Mouse (Mus musculus) heart, embryonic 11.5 days (tissue): ENCODE measurements at regions not wholly inside any gene's neighbourhood (a gene's known extent, or its start where the extent isn't known, plus 50 kb on each side); places are given as distances from the start of the nearest gene placed in this dataset.

Source experiments
- ATAC-seq: fragments of 200-750 bp; cut with Nextera tagmentation; replicated peaks from 2 replicates; pipeline ENCODE4 v1.8.0; 2017; ENCODE audit warnings: moderate library complexity; ENCODE audit not compliant: insufficient number of reproducible peaks, low FRiP score, low TSS enrichment
- H3K27ac ChIP-seq: fragments of 300-500 bp; sonication (generic); 2 replicates; pipeline ENCODE4 v1.5.1; 2014; ENCODE audit warnings: mild to moderate bottlenecking, low read depth, low read length
- H3K27me3 ChIP-seq: fragments of 300-500 bp; sonication (generic); 2 replicates; pipeline ENCODE4 v1.6.1; 2014; ENCODE audit warnings: mild to moderate bottlenecking, low read length, mixed read lengths; ENCODE audit not compliant: control insufficient read depth, insufficient read depth
- H3K36me3 ChIP-seq: fragments of 300-500 bp; sonication (generic); 2 replicates; pipeline ENCODE4 v1.6.1; 2014; ENCODE audit warnings: mild to moderate bottlenecking, low read length, moderate library complexity, mixed read lengths; ENCODE audit not compliant: control insufficient read depth, insufficient read depth
- H3K4me1 ChIP-seq: fragments of 300-500 bp; sonication (generic); 2 replicates; pipeline ENCODE4 v1.6.1; 2014; ENCODE audit warnings: low read length; ENCODE audit not compliant: control insufficient read depth, insufficient read depth
- H3K4me2 ChIP-seq: fragments of 300-500 bp; sonication (generic); 2 replicates; pipeline ENCODE4 v1.6.1; 2014; ENCODE audit warnings: mild to moderate bottlenecking, moderate library complexity
- H3K4me3 ChIP-seq: fragments of 300-500 bp; sonication (generic); 2 replicates; pipeline ENCODE4 v1.5.1; 2014; ENCODE audit warnings: low read depth, low read length
- H3K9ac ChIP-seq: fragments of 300-500 bp; sonication (generic); 2 replicates; pipeline ENCODE4 v1.6.1; 2014; ENCODE audit warnings: mild to moderate bottlenecking, low read depth, low read length, moderate library complexity
- H3K9me3 ChIP-seq: fragments of 300-500 bp; sonication (generic); replicated peaks from 2 replicates; pipeline ENCODE4 v1.6.1; 2016; ENCODE audit warnings: low read length; ENCODE audit not compliant: control insufficient read depth
- WGBS: fragments of 180-500 bp; shearing (Covaris S2); extraction: QIAGEN DNeasy Blood & Tissue Kit; methylation state at CpG from one replicate; pipeline ENCODE4 v1.1.7; 2014; ENCODE audit not compliant: insufficient replicate concordance; 5-methylcytosine and 5-hydroxymethylcytosine counted together

GRCm38 (mm10) chr4:142509386-142509785, 270.2 kb upstream of the Kazn start:
- Histone ChIP-seq H3K4me2 (no peak overlapping the region), H3K4me3 (no peak overlapping the region), H3K9ac (no peak overlapping the region), H3K9me3 (peaks cover 4% of the 10 kb centered on the region; the same call in 1 of the 2 replicates), H3K4me1 (no peaks in the 10 kb centered on the region), H3K27ac (no peak overlapping the region), H3K27me3 (no peaks in the 10 kb centered on the region), H3K36me3 (no peaks in the 10 kb centered on the region)
- ATAC-seq: no peak
- 61% methylated on average over 2 of the region's 2 CpGs for WGBS

GRCm38 (mm10) chr4:142506383-142507211, 267.4 kb upstream of the Kazn start:
- Histone ChIP-seq H3K9ac (no peak overlapping the region), H3K9me3 (no peaks in the 10 kb centered on the region), H3K36me3 (no peaks in the 10 kb centered on the region), H3K4me3 (no peak overlapping the region), H3K27ac (no peak overlapping the region), H3K27me3 (no peaks in the 10 kb centered on the region), H3K4me2 (no peak overlapping the region), H3K4me1 (no peaks in the 10 kb centered on the region)
- 6% methylated on average over 13 of the region's 13 CpGs for WGBS
- ATAC-seq: no peak

GRCm38 (mm10) chr4:142503761-142504160, 264.6 kb upstream of the Kazn start:
- Histone ChIP-seq H3K4me3 (no peak overlapping the region), H3K36me3 (no peaks in the 10 kb centered on the region), H3K27me3 (no peaks in the 10 kb centered on the region), H3K4me2 (no peak overlapping the region), H3K9me3 (no peaks in the 10 kb centered on the region), H3K9ac (no peak overlapping the region), H3K4me1 (no peaks in the 10 kb centered on the region), H3K27ac (no peak overlapping the region)
- 85% methylated on average over 15 of the region's 15 CpGs for WGBS
- ATAC-seq: no peak

- ATAC-seq: no peak
- H3K36me3 ChIP-seq: no peaks in the 10 kb centered on the region
- no peak overlapping the region for H3K9ac ChIP-seq
- no peaks in the 10 kb centered on the region for H3K4me1 ChIP-seq
- no peaks in the 10 kb centered on the region for H3K9me3 ChIP-seq
- H3K4me3 ChIP-seq: no peak overlapping the region
- WGBS: 82% methylated on average over 8 of the region's 8 CpGs
- no peak overlapping the region for H3K27ac ChIP-seq
- peaks cover 10% of the 10 kb centered on the region; the same call in 1 of the 2 replicates for H3K27me3 ChIP-seq
- no peak overlapping the region for H3K4me2 ChIP-seq
Measured at GRCm38 (mm10) chr4:142501177-142501576, 262.0 kb upstream of the Kazn start.

GRCm38 (mm10) chr4:142500541-142500940, 261.3 kb upstream of the Kazn start:
- no peaks in the 10 kb centered on the region for H3K4me1 ChIP-seq
- H3K4me2 ChIP-seq: no peak overlapping the region
- 88% methylated on average over 7 of the region's 7 CpGs for WGBS
- no peaks in the 10 kb centered on the region for H3K36me3 ChIP-seq
- H3K9ac ChIP-seq: no peak overlapping the region
- no peak for ATAC-seq
- H3K4me3 ChIP-seq: no peak overlapping the region
- no peak overlapping the region for H3K27ac ChIP-seq
- H3K27me3 ChIP-seq: peaks cover 10% of the 10 kb centered on the region; the same call in 1 of the 2 replicates
- H3K9me3 ChIP-seq: no peaks in the 10 kb centered on the region

DNA sequence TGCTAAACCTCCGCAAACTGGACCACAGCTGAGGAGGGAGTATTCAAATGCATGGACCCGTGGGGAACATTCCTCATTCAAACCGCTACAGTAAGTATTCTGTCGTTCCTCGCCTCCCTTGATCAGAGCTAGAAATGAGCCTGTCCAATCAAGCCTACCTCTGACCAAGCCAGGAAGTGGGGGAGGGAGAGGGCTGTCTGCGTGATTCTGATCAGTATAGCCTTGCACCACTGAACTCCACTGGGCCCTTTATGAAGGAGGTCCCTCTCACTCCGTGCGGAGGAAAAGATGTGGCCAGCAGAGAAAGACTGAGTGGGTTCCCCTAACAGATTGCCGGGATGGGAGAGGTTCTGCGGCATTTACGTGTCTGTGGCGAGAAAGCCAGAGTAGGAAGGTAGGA, 257.4 kb upstream of the Kazn start:
- WGBS: 45% methylated on average over 12 of the region's 12 CpGs
- no peaks in the 10 kb centered on the region for H3K36me3 ChIP-seq
- H3K4me3 ChIP-seq: no peak overlapping the region
- no peak for ATAC-seq
- peaks cover 10% of the 10 kb centered on the region; the same call in 1 of the 2 replicates for H3K27me3 ChIP-seq
- no peak overlapping the region for H3K9ac ChIP-seq
- H3K4me2 ChIP-seq: no peak overlapping the region
- H3K9me3 ChIP-seq: no peaks in the 10 kb centered on the region
- H3K4me1 ChIP-seq: no peaks in the 10 kb centered on the region
- H3K27ac ChIP-seq: no peak overlapping the region

GRCm38 (mm10) chr4:142492926-142493492, 253.8 kb upstream of the Kazn start:
- Histone ChIP-seq H3K27ac (no peak overlapping the region), H3K4me1 (no peaks in the 10 kb centered on the region), H3K4me3 (no peak overlapping the region), H3K27me3 (peaks cover 13% of the 10 kb centered on the region; the same call in 1 of the 2 replicates), H3K36me3 (no peaks in the 10 kb centered on the region), H3K4me2 (no peak overlapping the region), H3K9me3 (no peaks in the 10 kb centered on the region), H3K9ac (no peak overlapping the region)
- no peak for ATAC-seq
- 48% methylated on average over 10 of the region's 10 CpGs for WGBS

GRCm38 (mm10) chr4:142485784-142486423, 246.7 kb upstream of the Kazn start:
- Histone ChIP-seq H3K4me3 (no peak overlapping the region), H3K4me2 (no peak overlapping the region), H3K36me3 (no peaks in the 10 kb centered on the region), H3K4me1 (no peaks in the 10 kb centered on the region; the same call in 1 of the 2 replicates), H3K9ac (no peak overlapping the region), H3K27me3 (peaks cover 3% of the 10 kb centered on the region; the same call in 1 of the 2 replicates), H3K9me3 (no peaks in the 10 kb centered on the region), H3K27ac (no peak overlapping the region)
- ATAC-seq: no peak
- 74% methylated on average over 4 of the region's 4 CpGs for WGBS
